Mouse (Mus musculus): Measurements from ENCODE around the gene Ermard.
A peak's percentile ranks its signal among the peaks of the same experiment; 100 is the strongest.

The Ermard gene

DNA sequence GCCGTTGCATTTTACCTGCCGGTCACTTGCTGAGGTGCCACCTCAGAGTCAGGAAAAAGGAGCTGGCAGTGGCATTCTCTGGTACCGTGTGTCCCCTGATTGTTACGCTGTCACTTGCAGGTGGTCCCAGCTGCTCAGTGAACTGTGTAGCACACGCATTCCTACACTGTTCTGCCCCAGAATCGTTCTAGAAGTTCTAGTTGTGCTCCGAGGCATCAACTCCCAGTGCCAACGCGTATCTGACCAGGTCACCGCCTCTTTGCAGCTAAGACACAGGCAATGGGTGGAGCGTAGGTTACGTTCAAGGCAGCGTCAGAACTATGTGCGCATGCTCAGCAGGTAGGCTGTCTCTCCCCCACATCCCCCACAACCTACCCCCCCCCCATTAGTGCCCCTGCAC is 18.6 kb downstream of the Ermard start:
- DNase-seq (ENCODE audit: extremely low spot score, low read depth, low spot score) = no peak

GRCm38 (mm10) chr17:15060356-15060755 is 19.3 kb downstream of the Ermard start:
- DNase-seq (ENCODE audit: extremely low spot score, low read depth, low spot score) = no peak

GRCm38 (mm10) chr17:15065391-15066024 is 24.5 kb downstream of the Ermard start:
- DNase-seq (ENCODE audit: extremely low spot score, low read depth, low spot score) = peak; percentile 52

DNA sequence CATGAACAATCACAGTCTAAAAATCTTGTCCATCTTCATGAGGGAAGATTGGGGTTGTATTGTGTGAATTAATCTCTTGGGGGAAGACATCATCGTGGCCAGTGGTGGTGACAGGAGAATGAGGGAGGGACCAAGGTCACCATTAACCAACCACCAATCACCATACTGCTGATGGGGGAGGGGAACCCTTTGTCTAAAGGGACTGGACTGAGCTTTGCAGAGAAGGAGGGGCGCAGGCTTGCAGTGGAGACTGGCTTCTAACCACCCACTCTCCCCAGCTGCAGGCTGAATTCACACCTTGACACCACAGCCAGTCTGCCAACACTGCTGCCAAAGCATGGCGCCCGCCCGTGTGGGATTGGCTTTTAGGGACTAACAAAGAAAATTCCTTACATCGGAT is 25.1 kb downstream of the Ermard start:
- no peak for DNase-seq (ENCODE audit: extremely low spot score, low read depth, low spot score)

DNA sequence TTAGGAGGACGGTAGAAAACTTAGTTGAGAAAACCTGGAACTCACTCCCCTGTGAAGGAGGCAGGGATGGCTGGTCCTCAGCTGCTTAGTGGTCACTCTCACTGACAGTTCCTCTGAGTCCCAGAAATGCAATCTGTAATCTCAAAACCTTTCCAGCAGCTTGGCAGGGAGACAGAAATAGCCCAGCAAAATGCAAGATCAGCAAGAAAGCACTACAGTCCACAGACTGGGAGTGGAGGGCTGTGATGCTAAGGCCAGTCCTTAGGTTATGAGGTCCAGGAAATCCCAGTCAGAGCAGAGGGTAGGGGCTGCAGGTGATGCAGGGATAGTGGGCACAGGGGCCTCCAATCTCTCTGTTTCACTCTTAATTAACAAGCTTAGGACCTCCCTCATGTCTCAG is 25.9 kb downstream of the Ermard start:
- DNase-seq (ENCODE audit: extremely low spot score, low read depth, low spot score) = no peak

DNA sequence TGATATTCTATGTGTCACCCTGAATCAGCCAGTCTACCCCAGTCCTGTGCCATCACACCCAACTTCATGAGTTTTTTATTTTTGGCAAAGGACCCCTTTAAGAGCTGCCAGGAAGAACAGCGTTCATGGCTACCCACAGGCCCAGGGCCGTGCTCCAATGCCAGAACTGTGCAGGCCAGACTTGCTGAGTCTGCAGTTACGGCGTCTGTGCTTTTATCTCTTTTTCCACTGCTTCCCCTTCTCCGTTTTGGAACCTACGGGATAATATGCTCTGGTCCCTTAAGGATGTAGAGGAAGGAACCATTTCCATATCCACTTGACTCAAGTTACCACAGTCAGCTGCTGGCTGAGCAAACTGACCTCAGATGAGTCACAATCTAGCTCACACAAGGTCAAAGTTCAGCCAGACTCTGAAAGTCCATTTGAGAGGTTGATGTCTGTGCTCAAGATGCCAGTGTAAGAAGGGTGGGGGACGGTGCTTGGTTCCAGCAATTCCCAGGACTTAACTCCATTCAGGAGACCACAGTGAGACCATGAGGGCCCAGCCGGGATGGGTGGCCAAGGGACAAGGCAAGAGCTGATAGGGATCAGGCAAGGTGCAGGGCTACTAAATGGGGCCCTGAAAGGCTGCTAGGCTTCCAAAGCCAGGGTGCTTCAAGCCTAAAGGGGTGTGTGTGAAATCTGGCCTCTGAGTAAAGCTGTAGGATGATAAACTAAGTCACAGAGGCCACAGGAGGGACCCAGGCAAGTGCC is 27.2 kb downstream of the Ermard start:
- DNase-seq (ENCODE audit: extremely low spot score, low read depth, low spot score) = no peak

DNA sequence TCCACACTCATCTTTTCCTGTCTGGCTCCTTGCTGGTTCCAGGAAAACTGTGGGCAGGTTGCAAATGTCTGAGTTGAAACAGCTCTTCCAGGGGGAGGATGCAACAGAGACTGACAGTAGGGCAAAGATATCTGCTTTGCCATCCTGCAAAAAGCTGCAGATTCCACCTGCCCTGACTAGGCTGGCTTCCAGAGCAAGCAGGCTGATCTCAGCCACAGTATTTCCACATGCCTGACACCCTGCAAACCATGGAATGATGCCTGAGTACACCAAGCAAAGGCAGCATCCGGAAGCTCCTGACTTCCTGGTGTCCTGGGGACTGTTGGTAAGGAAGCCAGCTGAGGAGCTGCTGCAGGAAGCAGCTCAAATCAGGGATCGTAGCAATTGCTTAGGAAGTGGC is 28.1 kb downstream of the Ermard start:
- no peak for DNase-seq (ENCODE audit: extremely low spot score, low read depth, low spot score)

GRCm38 (mm10) chr17:15072211-15072610 is 31.2 kb downstream of the Ermard start:
- DNase-seq (ENCODE audit: extremely low spot score, low read depth, low spot score) = no peak

GRCm38 (mm10) chr17:15075033-15075432 is 34.0 kb downstream of the Ermard start:
- no peak for DNase-seq (ENCODE audit: extremely low spot score, low read depth, low spot score)

GRCm38 (mm10) chr17:15077536-15077935 is 36.5 kb downstream of the Ermard start:
- DNase-seq (ENCODE audit: extremely low spot score, low read depth, low spot score) = no peak

- DNase-seq (ENCODE audit: extremely low spot score, low read depth, low spot score) = no peak
These were observed 43.3 kb downstream of the Ermard start for GRCm38 (mm10) chr17:15084226-15084848.

DNA sequence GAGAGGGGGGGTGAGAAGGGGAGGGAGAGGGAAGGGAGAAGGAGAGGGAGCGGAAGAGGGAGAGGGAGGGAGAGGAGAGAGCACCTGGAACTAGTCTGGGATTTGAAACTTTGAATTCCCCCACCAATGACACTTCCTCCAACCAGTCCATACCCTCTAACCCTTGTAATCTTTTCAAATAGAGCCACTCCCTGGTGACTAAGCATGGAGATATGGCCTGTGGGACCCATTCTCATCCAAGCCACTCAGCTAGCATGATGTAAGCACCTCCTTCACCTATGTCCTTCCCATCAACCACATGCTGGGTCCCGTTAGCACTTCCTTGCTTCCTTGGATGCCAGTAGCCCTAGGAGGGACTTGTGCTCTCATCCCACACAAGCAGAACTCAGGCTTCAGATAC is 44.0 kb downstream of the Ermard start:
- no peak for DNase-seq (ENCODE audit: extremely low spot score, low read depth, low spot score)

DNA sequence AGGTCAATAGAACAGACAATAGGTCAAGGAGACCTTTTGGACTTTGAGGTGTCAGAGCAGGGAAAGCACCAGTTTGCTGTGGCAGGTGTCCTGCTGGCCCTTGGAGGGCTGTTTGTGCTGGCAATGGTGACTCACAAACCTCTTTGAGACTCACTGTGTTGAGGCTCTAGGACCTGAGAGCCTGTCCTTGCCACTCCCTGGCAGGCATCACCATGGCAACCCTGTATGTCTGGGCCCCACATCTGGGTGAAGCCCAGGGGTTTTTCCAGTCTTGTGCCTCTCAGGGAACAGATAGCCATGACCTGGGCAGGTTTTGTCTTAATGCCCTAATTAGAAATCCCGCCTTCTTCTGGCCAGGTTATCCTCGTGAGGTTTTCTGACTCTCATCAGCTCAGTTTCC is 47.2 kb downstream of the Ermard start:
- no peak for DNase-seq (ENCODE audit: extremely low spot score, low read depth, low spot score)

DNA sequence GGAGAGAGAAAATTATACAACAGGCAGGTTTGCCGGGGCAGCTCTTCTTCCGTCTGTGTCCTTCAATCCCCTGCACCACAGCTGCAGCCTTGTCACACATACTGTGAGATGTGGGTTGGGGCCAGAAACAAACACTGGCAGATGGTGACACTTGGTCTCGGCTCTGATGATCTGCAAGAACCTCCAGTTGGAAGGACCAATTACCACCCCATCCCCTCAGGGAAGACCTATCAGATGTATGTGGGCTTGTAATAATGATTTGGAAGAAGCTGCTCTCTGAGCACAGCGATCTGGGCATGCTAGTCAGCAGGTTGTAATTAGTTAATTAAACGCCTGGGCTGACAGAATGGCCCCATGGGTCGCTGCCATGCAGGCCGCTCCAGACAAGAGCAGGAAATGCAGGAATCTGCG is 47.6 kb downstream of the Ermard start:
- no peak for DNase-seq (ENCODE audit: extremely low spot score, low read depth, low spot score)

DNA sequence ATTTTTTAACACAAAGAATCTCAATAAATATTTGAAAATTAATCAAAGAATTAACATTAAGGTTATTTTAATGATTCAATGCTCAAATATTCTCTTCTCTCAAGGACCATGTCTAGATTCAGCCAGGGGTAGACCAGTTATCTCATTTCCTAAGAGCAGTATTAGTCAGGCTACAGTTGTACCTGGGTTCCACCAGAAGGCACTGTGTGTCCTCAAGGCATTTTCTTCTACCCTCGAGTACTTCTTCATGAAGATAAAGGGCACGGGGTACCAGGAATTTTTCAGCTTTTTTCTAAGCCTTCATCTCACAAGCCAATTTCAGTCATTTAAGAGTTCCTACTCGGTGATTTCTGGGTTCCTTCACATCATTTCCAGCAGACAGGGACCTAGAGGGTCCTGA is 50.7 kb downstream of the Ermard start:
- DNase-seq (ENCODE audit: extremely low spot score, low read depth, low spot score) = no peak

DNA sequence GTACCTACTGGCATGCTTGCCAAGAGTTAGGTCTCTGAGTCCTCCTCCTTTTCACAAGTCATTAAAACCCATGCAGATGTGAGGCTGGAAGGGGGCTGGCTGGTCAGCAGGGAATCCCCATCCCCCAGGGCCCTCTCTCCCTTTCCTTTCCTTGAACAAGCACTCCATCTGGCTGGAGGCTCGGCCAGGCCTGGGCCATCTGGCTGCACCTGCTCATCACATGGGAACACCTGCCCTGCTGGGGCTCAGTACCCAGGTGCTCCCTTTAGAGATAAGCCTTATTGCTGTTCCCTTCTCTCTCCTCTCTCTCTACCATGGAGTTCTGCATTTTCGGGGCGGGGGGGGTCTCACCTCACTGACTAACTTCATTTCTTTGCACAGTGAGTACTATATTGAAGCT is 52.5 kb downstream of the Ermard start:
- no peak for DNase-seq (ENCODE audit: extremely low spot score, low read depth, low spot score)

- no peak for DNase-seq (ENCODE audit: extremely low spot score, low read depth, low spot score)
These were observed 55.8 kb downstream of the Ermard start for GRCm38 (mm10) chr17:15096853-15097252.

DNA sequence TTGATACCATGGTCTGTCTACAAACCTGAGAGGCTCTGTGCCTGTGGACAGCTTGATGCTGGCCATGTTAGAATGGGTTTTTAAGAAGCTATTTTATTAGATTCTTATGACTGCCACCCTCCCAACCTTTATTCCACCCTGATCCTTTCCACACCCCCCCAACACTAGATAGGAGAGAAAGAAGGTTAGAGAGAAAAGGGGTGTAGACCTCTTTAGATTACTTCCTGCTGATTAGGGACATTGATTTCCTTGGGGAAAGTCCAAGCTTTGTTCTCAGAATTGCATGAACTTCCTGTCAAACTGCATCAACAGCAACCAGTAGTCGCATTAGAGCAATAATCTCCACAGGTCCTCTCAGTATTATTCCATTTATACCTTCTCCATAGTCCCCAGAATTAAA is 57.7 kb downstream of the Ermard start:
- DNase-seq (ENCODE audit: extremely low spot score, low read depth, low spot score) = no peak

- no peak for DNase-seq (ENCODE audit: extremely low spot score, low read depth, low spot score)
These were observed 60.3 kb downstream of the Ermard start for GRCm38 (mm10) chr17:15101355-15101754.

DNA sequence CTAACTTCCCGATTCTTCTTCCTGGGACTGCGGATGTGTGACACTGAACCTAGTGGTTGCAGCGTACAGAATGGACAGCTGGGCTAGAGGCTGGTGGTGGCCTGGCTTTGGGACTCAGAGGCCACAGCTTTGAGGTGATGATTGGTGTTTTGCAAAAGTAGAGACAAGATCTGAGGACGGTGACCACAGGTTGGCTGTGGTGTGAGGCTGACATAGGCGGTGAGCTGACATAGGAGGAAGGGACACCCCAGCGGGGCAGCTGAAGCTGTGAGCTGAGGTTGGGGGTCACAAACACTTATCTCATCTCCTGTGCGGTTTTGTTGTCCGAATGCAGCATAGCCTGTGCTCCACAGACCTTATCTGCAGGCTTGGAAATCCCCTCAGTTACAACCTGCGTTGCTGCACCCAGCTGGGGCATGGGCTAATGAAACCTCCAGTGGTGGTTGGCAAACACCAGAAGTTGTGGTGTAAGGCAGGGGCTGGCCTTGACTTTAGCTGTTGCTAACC is 66.2 kb downstream of the Ermard start:
- DNase-seq (ENCODE audit: extremely low spot score, low read depth, low spot score) = no peak

DNA sequence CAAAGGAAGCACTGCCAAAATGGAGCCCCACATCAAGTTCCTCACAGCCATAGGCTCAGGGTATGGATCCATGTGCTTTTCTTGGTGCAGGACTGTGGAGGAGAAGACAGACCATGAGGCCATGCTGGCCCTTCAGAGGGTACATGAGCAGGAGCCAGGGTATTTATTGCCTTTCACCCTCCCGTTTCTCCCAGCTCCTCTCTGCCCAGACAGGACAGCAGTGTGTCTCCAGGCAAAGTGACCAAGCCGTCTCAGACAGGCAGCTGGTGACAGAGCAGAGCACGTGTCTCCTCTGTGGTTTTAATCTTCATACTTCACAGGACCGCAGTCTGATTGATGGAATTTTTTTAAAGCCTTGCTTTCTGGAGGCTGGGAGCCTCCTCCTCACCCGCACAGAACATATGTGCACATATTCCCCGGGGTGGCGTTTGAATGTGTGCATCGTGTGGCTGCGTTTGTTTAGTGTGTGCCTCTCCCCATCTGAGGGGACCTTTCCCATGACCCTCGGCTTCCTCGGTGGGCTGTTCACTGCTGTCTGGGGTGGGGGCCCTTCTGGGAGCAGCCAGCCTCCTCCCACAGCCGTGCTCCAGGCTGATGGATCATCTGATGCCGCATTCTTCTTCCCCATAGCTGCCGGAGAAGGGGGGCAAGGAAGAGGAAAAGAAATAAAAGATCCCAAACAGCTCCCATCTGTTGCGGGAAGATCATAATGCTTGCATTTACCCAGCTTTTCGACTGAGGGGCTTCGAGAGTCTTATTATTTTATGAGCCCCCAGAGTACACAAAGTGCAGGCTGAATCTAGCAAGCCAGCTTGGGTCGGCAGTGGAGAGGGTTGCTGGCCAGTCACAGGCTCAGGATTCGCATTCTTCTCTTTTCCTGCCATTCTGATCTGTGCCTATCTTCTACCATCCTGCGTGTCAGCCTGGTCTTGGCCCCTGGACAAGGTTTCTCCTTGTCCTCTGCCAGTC is 67.7 kb downstream of the Ermard start:
- no peak for DNase-seq (ENCODE audit: extremely low spot score, low read depth, low spot score)

Measured in hindlimb bud, embryonic 11.5 days (tissue).